Mouse (Mus musculus) megakaryocyte, embryonic 14.5 days (primary cell): ENCODE data around the gene Ccdc61. TPM values are rescaled to one million over a fixed set of nuclear protein-coding genes. Genes with fewer than 3 reads are reported as not detected.

Experiments
- H3K27me3 ChIP-seq: replicated peaks from 2 replicates; pipeline ENCODE3; 2012; ENCODE audit warnings: inconsistent platforms
- H3K36me3 ChIP-seq: replicated peaks from 2 replicates; pipeline ENCODE3; 2012; ENCODE audit warnings: low read length, inconsistent platforms, mixed read lengths
- H3K4me1 ChIP-seq: 2 replicates; pipeline ENCODE4 v1.6.1; 2012; ENCODE audit warnings: inconsistent platforms
- H3K4me3 ChIP-seq: replicated peaks from 2 replicates; pipeline ENCODE3; 2012; ENCODE audit warnings: moderate library complexity, mild to moderate bottlenecking, inconsistent platforms
- H3K9me3 ChIP-seq: 2 replicates; pipeline ENCODE4 v1.6.1; 2012; ENCODE audit warnings: inconsistent platforms
- FLI1 ChIP-seq: IDR thresholded peaks from 2 replicates; pipeline ENCODE4 v1.6.1; 2012; ENCODE audit warnings: low read length, inconsistent platforms, mixed read lengths
- GATA1 ChIP-seq: IDR thresholded peaks from 3 replicates; pipeline ENCODE4 v1.6.1; 2012; ENCODE audit warnings: mixed read lengths, low read length, inconsistent platforms, borderline replicate concordance
- polyA plus RNA-seq: library from polyadenylated mRNA; stranded (reverse); fragments of >175 nt; gene quantifications from 2 replicates; pipeline ENCODE4 v1.2.3, GENCODE M21; 2012; ENCODE audit warnings: low replicate concordance; ENCODE audit not compliant: insufficient read depth

Ccdc61 gene
- polyA plus RNA-seq, 1 experiment, result 55.0 TPM

- H3K27me3 ChIP-seq, result peaks cover 67% of the 10 kb centered on the region
- no peaks in the 10 kb centered on the region for H3K9me3 ChIP-seq
- no peak overlapping the region for H3K4me3 ChIP-seq
- H3K36me3 ChIP-seq, result no peaks in the 10 kb centered on the region
- TF ChIP-seq FLI1 (no peak), GATA1 (no peak)
- H3K4me1 ChIP-seq, result peaks cover 18% of the 10 kb centered on the region
These were observed 17.5 kb upstream of the Ccdc61 start for GRCm38 (mm10) chr7:18927759-18928158.

- no peak for TF ChIP-seq GATA1
- TF ChIP-seq FLI1, result no peak
- H3K36me3 ChIP-seq, result no peaks in the 10 kb centered on the region
- H3K9me3 ChIP-seq, result no peaks in the 10 kb centered on the region
- no peak overlapping the region for H3K4me3 ChIP-seq
- peaks cover 18% of the 10 kb centered on the region for H3K4me1 ChIP-seq
- peaks cover 74% of the 10 kb centered on the region for H3K27me3 ChIP-seq
These were observed 16.7 kb upstream of the Ccdc61 start for GRCm38 (mm10) chr7:18926911-18927310.

- Histone ChIP-seq H3K4me1 (peaks cover 21% of the 10 kb centered on the region), H3K36me3 (no peaks in the 10 kb centered on the region), H3K27me3 (peaks cover 76% of the 10 kb centered on the region), H3K4me3 (peak overlapping the region; percentile 23), H3K9me3 (no peaks in the 10 kb centered on the region)
- TF ChIP-seq FLI1 (no peak), GATA1 (no peak)
These were observed 16.0 kb upstream of the Ccdc61 start for GRCm38 (mm10) chr7:18926041-18926790.

- H3K9me3 ChIP-seq, result no peaks in the 10 kb centered on the region
- peaks cover 80% of the 10 kb centered on the region for H3K27me3 ChIP-seq
- H3K4me1 ChIP-seq, result peaks cover 26% of the 10 kb centered on the region
- H3K36me3 ChIP-seq, result no peaks in the 10 kb centered on the region
- TF ChIP-seq FLI1 (no peak), GATA1 (no peak)
- peak within 1 kb of the TSS; percentile 79 for H3K4me3 ChIP-seq
These were observed 15.1 kb upstream of the Ccdc61 start, which contains the start of gene Nova2 for GRCm38 (mm10) chr7:18925162-18925938. Gene Nova2 (plus strand): TSS chr7:18925888.

- Histone ChIP-seq H3K4me3 (no peak overlapping the region), H3K27me3 (peaks cover 76% of the 10 kb centered on the region), H3K4me1 (peaks cover 26% of the 10 kb centered on the region), H3K9me3 (no peaks in the 10 kb centered on the region), H3K36me3 (no peaks in the 10 kb centered on the region)
- TF ChIP-seq FLI1 (no peak), GATA1 (no peak)
These were observed 14.1 kb upstream of the Ccdc61 start for GRCm38 (mm10) chr7:18924321-18924720.

- Histone ChIP-seq H3K36me3 (no peaks in the 10 kb centered on the region), H3K4me1 (peaks cover 26% of the 10 kb centered on the region), H3K27me3 (peaks cover 80% of the 10 kb centered on the region), H3K9me3 (no peaks in the 10 kb centered on the region), H3K4me3 (no peak overlapping the region)
- TF ChIP-seq FLI1 (no peak), GATA1 (no peak)
These were observed 13.5 kb upstream of the Ccdc61 start for GRCm38 (mm10) chr7:18923711-18924191.

- TF ChIP-seq GATA1 (no peak), FLI1 (no peak)
- Histone ChIP-seq H3K4me1 (peaks cover 26% of the 10 kb centered on the region), H3K36me3 (no peaks in the 10 kb centered on the region), H3K27me3 (peaks cover 80% of the 10 kb centered on the region), H3K4me3 (no peak overlapping the region), H3K9me3 (no peaks in the 10 kb centered on the region)
These were observed 13.1 kb upstream of the Ccdc61 start for GRCm38 (mm10) chr7:18923267-18923666.

- no peaks in the 10 kb centered on the region for H3K36me3 ChIP-seq
- H3K4me3 ChIP-seq, result no peak overlapping the region
- no peaks in the 10 kb centered on the region for H3K9me3 ChIP-seq
- H3K27me3 ChIP-seq, result peaks cover 79% of the 10 kb centered on the region
- TF ChIP-seq GATA1 (no peak), FLI1 (no peak)
- peaks cover 26% of the 10 kb centered on the region for H3K4me1 ChIP-seq
These were observed 12.6 kb upstream of the Ccdc61 start for GRCm38 (mm10) chr7:18922807-18923206.

GRCm38 (mm10) chr7:18921069-18921468 is 10.9 kb upstream of the Ccdc61 start:
- no peaks in the 10 kb centered on the region for H3K9me3 ChIP-seq
- peak overlapping the region; percentile 62 for H3K4me3 ChIP-seq
- H3K4me1 ChIP-seq, result peaks cover 18% of the 10 kb centered on the region
- no peaks in the 10 kb centered on the region for H3K36me3 ChIP-seq
- TF ChIP-seq FLI1 (no peak), GATA1 (no peak)
- peaks cover 64% of the 10 kb centered on the region for H3K27me3 ChIP-seq

GRCm38 (mm10) chr7:18917931-18918330 is 7.7 kb upstream of the Ccdc61 start:
- Histone ChIP-seq H3K4me1 (peaks cover 8% of the 10 kb centered on the region), H3K27me3 (peaks cover 40% of the 10 kb centered on the region), H3K36me3 (no peaks in the 10 kb centered on the region), H3K4me3 (no peak overlapping the region), H3K9me3 (no peaks in the 10 kb centered on the region)
- no peak for TF ChIP-seq GATA1
- no peak for TF ChIP-seq FLI1
